Mouse (Mus musculus) central nervous system, embryonic 14 days (tissue): Measurements from ENCODE around the gene Nhp2. TPM values are rescaled to one million over a fixed set of nuclear protein-coding genes. Genes with fewer than 3 reads are reported as not detected.

ENCODE experiments used
- polyA plus RNA-seq: library from polyadenylated mRNA; depleted of rRNA; stranded (reverse); fragments of >200 nt; gene quantifications from 2 replicates; pipeline ENCODE4 v1.2.3, GENCODE M21; 2012; rRNA removed

The Nhp2 gene
- polyA plus RNA-seq: 84.3 and 84.6 TPM in 2 replicates

DNA sequence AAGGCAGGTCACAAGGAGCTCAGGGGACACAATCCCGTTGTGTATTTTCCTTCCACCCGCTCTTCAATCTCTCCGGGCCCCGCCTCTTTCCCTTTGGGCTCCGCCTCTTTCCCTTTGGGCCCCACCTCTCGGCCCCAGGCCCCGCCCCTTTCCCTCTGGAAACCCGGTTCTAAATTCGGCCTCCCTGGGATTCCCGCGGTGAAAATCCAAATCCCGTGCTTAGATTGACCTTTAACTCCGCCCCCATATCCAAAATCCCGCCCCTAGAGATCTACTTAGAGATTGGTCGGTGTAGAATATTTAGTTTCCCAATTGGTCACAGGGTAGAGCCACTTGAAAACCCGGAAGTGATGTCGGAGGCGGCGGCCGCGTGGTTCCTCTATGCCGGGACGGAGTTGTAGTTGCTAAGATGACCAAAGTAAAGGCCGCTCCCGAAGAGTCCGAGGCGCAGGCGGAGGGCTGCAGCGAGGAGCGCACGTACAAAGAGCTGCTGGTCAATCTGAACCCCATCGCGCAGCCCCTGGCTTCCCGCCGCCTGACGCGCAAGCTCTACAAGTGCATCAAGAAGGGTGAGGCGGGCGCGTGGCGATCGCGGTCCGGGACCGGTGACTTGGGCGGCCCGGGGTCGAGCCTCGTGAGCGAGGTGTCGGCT lies at the start of gene Nhp2:
Gene Nhp2, plus strand, starts transcription at position 327 of the 652 bp plus-strand sequence.

DNA sequence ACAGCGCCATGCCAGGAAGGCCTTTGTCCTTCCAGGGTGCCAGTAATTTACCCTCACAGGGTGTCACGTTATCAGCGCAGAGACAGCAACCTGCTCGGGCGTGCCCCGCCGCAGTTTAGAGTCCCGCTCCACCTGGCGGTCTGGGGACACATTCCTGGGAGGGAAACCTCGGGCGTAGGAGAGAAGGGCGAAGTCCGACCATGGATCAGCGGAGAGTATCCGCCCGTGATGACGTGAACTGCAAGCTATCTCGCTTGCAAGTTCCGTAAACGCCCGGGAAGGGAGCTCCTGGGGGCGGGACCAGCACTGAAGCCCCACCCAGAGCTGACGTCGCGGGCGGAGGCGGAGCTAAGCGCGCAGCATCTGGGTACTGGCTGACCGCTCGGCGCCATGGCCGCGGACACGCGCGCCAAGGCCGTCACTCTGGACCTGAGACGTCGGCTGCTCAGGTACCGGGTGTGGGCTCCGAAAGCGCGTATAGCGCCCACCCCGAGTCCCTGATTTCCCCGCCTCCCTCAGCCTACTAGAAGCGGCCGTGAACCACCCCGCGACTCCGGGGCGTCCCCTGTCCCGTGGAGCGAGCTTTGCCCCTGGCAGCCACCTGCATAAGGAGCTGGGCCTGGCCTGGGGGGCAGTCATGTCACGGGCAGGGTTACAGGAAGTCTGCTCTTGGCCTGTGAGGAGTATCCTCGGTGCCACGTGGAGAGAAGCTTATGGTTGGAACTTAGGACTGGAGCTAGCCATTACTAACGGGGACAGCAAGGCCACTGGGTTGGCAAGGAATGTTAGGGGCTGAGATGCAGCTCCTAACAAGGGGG lies 34.9 kb upstream of the Nhp2 start, which contains the start of gene Phykpl:
Gene Phykpl, plus strand, starts transcription at position 327 of the 818 bp plus-strand sequence.

DNA sequence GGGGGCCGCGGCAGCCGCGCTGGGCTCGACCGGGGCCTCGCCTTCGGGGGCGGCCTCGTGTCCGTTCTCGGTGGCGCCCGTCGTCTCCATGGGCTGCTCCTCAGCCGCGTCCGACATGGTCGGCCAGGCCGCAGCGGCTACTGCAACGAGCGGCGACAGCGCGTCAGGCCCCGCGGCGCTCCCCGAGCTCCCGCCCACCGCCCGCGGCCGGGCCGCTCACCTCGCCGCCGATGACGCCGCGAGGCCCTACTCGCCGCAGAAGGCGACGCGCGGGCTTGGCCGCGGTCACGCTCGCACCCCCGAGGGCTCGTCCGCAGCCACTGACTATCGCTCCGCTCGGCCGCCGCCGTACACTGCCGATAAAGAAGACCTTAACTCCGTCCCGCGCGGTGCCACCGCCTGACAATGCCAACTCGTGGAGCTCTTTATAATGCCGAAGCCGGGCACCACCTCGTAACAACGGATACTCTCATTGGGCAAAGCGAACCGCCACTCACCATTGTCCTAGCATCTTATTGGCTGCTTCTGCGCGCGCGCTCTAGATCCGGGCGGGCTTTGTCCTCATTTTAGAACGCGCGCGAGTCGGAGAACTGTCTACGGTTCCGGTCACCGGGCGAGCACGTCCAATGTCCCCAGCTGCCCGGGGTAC lies 13.0 kb upstream of the Nhp2 start, which contains the start of gene Hnrnpab:
Gene Hnrnpab, minus strand, starts transcription at position 401 of the 649 bp plus-strand sequence.

DNA sequence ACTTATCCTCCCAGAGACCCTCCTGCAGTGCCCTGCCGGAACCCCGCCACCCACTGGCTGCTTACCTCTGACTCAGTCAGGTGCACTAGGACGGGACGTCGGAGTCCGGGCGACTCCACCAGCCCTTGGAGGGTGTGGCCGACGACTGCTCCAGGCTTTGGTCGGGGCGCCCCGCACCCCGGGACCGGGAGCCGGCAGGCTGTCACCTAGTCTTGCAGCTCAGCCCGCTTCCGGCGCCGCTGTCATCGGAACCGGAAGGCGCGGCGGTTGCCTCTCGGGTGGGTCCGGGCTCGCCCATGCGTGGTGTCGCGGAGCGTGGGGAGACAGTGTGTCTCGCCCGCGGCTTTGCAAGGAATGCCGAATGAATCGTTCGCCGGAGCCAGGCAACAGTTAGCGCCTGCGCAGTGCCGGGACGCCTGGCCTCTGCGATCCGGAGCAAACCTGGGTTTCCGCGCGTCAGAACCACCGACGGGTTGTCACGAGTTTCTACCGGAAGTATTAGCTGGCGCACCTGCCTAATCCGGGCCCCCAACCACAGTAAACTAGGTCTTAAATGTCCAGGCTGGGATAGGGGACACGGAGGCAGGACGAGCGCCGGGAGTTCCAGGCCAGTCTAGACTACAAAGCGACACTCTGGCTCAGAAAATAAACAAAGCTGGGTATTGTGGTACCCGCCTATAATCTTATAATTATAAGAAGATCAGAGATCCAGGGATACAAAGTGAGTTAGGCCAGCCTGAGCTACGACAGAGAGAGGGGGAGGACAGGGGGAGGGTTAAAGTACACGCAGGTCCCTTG lies 16.2 kb downstream of the Nhp2 start, which contains the start of gene Rmnd5b:
Gene Rmnd5b, minus strand, starts transcription at position 372 of the 798 bp plus-strand sequence.

DNA sequence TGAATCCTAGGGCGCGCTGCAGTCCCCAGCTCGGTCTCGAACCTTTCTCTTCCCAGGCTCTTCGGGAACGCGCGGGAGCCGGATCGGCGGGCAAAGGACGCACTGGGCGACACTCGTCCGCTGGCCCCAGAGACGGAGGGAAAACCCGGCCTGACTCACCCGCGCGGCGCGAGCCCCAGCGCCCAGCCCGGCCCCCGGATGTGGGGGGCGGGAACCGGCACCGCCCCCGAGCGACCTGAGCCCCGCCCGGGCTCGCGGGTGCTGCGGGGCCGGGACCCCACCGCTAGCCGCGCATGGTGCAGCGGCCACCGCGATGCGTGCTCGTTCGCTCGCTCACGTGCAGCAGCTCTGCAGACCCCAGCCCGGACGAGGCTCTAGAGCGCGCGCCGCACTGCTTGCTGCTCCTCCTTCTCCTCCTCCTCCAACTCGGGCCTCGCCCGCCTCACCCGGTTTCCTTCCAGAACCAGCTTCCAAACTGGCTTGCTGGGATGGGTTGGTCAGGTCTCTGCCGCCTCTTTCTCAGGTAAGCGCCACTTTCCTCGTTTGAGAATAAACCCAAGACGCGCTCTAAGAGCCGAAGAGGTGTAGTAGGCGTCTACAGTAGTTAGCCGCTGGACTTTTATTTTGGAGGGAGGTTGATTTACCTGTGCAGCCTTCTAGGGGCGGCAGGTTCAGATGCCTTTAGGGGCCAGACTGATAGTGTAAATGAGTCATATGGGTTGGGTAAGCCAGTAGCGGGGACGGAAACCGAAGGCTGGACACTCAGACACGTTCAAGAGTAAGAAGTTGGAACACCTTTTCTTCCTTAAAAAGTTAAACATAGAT lies 31.4 kb downstream of the Nhp2 start, which contains the start of the genes N4bp3 and D930048N14Rik:
Gene N4bp3, minus strand, starts transcription at position 152 of the 825 bp plus-strand sequence.
Gene D930048N14Rik, plus strand, starts transcription at position 264 of the 825 bp plus-strand sequence.

Other genes with a start within 250 kb of the Nhp2 start
- 8.6 and 11.7 TPM in 2 replicates for gene Phykpl, start 35.0 kb upstream of the Nhp2 start, polyA plus RNA-seq
- 603 and 753 TPM in 2 replicates for gene Hnrnpab, start 12.9 kb upstream of the Nhp2 start, polyA plus RNA-seq
- gene Rmnd5b, start 16.2 kb downstream of the Nhp2 start, polyA plus RNA-seq: 62.6 and 62.7 TPM in 2 replicates
- 7.2 and 10.8 TPM in 2 replicates for gene N4bp3, start 31.1 kb downstream of the Nhp2 start, polyA plus RNA-seq
- 1.8 and 3.6 TPM in 2 replicates for gene D930048N14Rik, start 31.2 kb downstream of the Nhp2 start, polyA plus RNA-seq
- gene 0610009B22Rik, start 69.1 kb downstream of the Nhp2 start, polyA plus RNA-seq: 51.1 and 61.6 TPM in 2 replicates
- gene Sec24a, start 143.9 kb downstream of the Nhp2 start, polyA plus RNA-seq: 9.8 and 11.6 TPM in 2 replicates
- gene Sar1b, start 144.0 kb downstream of the Nhp2 start, polyA plus RNA-seq: 79.3 and 85.3 TPM in 2 replicates
- gene Jade2, start 237.9 kb downstream of the Nhp2 start, polyA plus RNA-seq: 0.96 and 1.7 TPM in 2 replicates